Mouse (Mus musculus) monocyte, adult 59 days (primary cell): ENCODE results near the gene Pnck. TPM values are rescaled to one million over a fixed set of nuclear protein-coding genes. Genes with fewer than 3 reads are reported as not detected.

ENCODE experiments used
- total RNA-seq, 2 experiments: library from RNA; stranded (reverse); gene quantifications; one replicate each; pipeline ENCODE4 v1.2.4; 2023

Pnck gene
- under 1 TPM in 1 of 2 experiments, not detected in 1; 0.36 TPM for total RNA-seq

GRCm38 (mm10) chrX:73659575-73660283 is at the start of gene Pnck:
Gene Pnck (minus strand): TSS chrX:73660117.

GRCm38 (mm10) chrX:73672879-73673618 is 13.1 kb upstream of the Pnck start, which contains the start of gene Slc6a8:
Gene Slc6a8 (plus strand): TSS chrX:73673150.

GRCm38 (mm10) chrX:73639255-73639675 is 20.7 kb downstream of the Pnck start, which contains the start of gene Dusp9:
Gene Dusp9 (plus strand): TSS chrX:73639419.

Other genes starting within 250 kb of the Pnck start
- not detected for gene Zfp92, start 249.0 kb downstream of the Pnck start, total RNA-seq
- not detected for gene Trex2, start 224.8 kb downstream of the Pnck start, total RNA-seq
- gene Haus7, start 201.1 kb downstream of the Pnck start, total RNA-seq = 10 to 100 TPM in 1 of 2 experiments, 1 to 10 TPM in 1; 9.9 to 12.1 TPM
- 1 to 10 TPM in 1 of 2 experiments, under 1 TPM in 1; 0.82 to 1.1 TPM for gene Bgn, start 176.5 kb downstream of the Pnck start, total RNA-seq
- not detected for gene Atp2b3, start 157.0 kb downstream of the Pnck start, total RNA-seq
- under 1 TPM in 1 of 2 experiments, not detected in 1; 0.36 TPM for gene Dusp9, start 20.7 kb downstream of the Pnck start, total RNA-seq
- gene Slc6a8, start 13.0 kb upstream of the Pnck start, total RNA-seq = under 1 TPM; 0.30 to 0.94 TPM
- gene Bcap31, start 56.1 kb upstream of the Pnck start, total RNA-seq = 100 to 1,000 TPM; 113 to 115 TPM
- 100 to 1,000 TPM; 144 to 156 TPM for gene Abcd1, start 56.5 kb upstream of the Pnck start, total RNA-seq
- 1 to 10 TPM; 2.4 to 3.2 TPM for gene Plxnb3, start 97.0 kb upstream of the Pnck start, total RNA-seq
- under 1 TPM; 0.82 to 0.97 TPM for gene Srpk3, start 114.3 kb upstream of the Pnck start, total RNA-seq
- gene Idh3g, start 126.8 kb upstream of the Pnck start, total RNA-seq = 100 to 1,000 TPM; 124 to 154 TPM
- 100 to 1,000 TPM; 155 to 157 TPM for gene Ssr4, start 126.9 kb upstream of the Pnck start, total RNA-seq
- 1 to 10 TPM; 1.2 to 3.3 TPM for gene Pdzd4, start 164.9 kb upstream of the Pnck start, total RNA-seq
- not detected for gene Avpr2, start 232.0 kb upstream of the Pnck start, total RNA-seq
- 100 to 1,000 TPM in 1 of 2 experiments, 10 to 100 TPM in 1; 79.0 to 123 TPM for gene L1cam, start 236.0 kb upstream of the Pnck start, total RNA-seq